Mouse (Mus musculus): Measurements from ENCODE around the gene Tmem51. TPM values are rescaled to one million over a fixed set of nuclear protein-coding genes. Genes with fewer than 3 reads are reported as not detected.

Gene Tmem51
- total RNA-seq, 2 experiments from 2014 or later, result 6.1 to 7.6 TPM

Other genes with a start within 250 kb of the Tmem51 start
- not detected for gene Ctrc, start 237.9 kb downstream of the Tmem51 start, total RNA-seq (2021)
- gene Efhd2, start 209.4 kb downstream of the Tmem51 start, total RNA-seq (2021), result 10 to 100 TPM; 60.6 to 68.0 TPM
- 1 to 10 TPM; 6.4 to 6.7 TPM for gene Fhad1, start 69.2 kb downstream of the Tmem51 start, total RNA-seq (2021)
- gene Kazn, start 155.1 kb upstream of the Tmem51 start, total RNA-seq (2021), result 10 to 100 TPM; 10.1 to 10.5 TPM